Mouse (Mus musculus) heart, postnatal 0 days (tissue): Measurements from ENCODE around the gene Rbms3.

Experiments used
- CTCF ChIP-seq: IDR thresholded peaks from 2 replicates; pipeline ENCODE4 v1.5.1; 2016; ENCODE audit warnings: antibody characterized with exemption, control low read depth, low read depth
- EP300 ChIP-seq: IDR thresholded peaks from 2 replicates; pipeline ENCODE4 v1.6.1; 2016; ENCODE audit warnings: antibody characterized with exemption, low read depth

GRCm38 (mm10) chr9:116948211-116948610, 681.5 kb downstream of the Rbms3 start:
- TF ChIP-seq CTCF, result no peak
- TF ChIP-seq EP300, result no peak
